Mouse (Mus musculus): ENCODE results near the gene Msto1.
A peak's percentile ranks its signal among the peaks of the same experiment; 100 is the strongest.
"Not testable (repeated sequence)": the region's sequence is repeated elsewhere in the genome, so short reads cannot be mapped to it uniquely, and the experiment has no call there.

The Msto1 gene

GRCm38 (mm10) chr3:88913511-88914383, at the start of gene Msto1:
TSS of gene Msto1 (minus strand) at chr3:88913999.
- DNase-seq = peak; percentile 93 to 96

DNA sequence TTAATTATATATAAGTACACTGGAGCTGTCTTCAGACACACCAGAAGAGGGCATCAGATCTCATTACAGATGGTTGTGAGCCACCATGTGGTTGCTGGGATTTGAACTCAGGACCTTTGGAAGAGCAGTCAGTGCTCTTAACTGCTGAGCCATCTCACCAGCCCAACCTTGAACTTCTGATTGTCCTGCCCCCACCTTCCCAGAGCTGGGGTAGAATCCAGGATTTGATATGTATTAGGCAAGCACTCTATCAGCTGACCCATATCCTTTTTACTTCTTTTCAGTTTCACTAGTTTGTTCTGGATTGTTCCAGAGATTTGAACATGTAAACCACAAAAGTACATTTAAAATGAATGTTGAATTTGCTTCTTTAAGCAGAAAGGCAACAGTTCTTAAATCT, 49.4 kb upstream of the Msto1 start:
- not testable (repeated sequence) for DNase-seq

- DNase-seq = no peak
Measured at GRCm38 (mm10) chr3:88953736-88954135, 39.9 kb upstream of the Msto1 start.

DNA sequence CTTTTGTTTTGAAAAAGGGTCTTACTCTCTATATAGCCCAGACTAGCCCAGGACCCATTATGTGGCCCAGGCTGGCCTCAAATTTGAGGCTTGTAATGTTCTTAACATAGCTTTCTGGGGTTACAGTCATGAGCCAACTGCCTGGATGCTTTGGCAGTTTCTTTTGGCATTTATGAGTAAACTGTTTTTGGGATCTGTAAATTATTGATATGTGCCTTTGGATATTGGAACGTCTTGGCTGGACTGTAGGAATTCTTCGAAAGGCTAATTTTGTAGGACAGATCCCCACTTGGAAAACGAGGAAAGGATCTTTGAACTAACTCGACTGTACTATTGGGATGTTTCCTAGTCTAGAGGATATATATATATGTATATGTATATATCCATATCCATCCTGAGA, 39.4 kb upstream of the Msto1 start:
- DNase-seq = no peak

DNA sequence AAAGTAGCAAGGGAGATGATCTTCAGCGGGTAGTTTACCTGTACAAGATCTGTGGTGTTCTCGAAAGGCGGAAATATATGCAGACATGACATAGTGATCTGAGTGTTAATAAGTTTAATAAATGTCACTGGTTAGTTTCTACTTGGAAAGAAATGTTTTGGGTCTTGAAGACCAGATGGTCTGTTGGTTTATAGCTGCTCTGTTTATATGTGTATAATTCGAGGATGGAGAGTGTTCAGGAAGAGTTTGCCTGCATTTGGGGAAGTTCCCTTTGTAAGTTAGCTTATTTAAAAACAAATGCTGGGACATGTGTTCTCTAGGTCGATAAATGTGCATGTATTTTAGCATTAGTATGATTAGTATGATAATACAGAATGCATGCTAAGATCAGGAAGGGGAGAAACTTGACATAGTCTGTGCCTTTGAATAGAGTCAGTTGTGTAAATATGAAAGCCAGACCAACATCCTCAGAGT, 37.6 kb upstream of the Msto1 start:
- DNase-seq = no peak

DNA sequence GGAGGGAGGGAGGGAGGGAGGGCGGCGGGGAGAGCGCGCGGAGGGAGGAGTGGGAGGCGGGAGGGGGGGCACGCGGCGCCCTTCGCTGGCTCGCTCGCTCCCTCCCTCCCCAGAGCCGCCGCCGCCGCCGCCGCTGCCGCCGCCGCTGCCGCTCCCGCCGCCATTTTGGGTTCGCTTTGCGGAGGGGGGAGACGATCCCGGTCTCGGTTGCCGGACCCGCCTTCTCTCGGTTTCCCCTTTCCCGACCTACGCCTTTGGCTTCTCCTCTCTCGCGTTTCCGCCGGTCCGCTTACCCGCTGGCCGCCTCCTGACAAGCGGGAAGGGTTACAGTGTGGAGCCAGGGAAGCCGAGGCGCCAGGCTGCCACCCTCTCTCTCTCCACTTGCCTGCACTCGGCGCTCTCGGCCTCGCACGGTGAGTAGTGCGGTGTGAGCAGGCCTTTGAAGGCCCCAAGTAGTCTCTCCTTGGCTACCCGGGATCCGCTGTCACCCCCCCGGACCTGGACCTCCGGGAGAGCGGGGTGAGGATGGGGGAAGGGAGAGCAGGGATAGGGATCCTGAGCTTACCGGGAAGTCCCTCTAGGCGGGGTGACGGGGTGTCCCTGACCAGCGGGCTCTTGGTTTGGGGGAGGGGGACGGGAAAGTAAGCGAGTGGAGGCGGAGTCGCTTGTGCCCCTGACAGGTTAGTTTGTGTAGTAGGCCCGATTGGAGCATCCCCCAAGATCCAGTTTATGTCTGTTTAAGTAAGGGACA, 37.0 kb upstream of the Msto1 start, which contains the start of the genes Ash1l and Dap3:
Gene Ash1l, plus strand, starts transcription at position 47 of the 751 bp plus-strand sequence.
Gene Dap3, minus strand, starts transcription at position 606 of the 751 bp plus-strand sequence.
- peak; percentile 80 to 89 for DNase-seq

DNA sequence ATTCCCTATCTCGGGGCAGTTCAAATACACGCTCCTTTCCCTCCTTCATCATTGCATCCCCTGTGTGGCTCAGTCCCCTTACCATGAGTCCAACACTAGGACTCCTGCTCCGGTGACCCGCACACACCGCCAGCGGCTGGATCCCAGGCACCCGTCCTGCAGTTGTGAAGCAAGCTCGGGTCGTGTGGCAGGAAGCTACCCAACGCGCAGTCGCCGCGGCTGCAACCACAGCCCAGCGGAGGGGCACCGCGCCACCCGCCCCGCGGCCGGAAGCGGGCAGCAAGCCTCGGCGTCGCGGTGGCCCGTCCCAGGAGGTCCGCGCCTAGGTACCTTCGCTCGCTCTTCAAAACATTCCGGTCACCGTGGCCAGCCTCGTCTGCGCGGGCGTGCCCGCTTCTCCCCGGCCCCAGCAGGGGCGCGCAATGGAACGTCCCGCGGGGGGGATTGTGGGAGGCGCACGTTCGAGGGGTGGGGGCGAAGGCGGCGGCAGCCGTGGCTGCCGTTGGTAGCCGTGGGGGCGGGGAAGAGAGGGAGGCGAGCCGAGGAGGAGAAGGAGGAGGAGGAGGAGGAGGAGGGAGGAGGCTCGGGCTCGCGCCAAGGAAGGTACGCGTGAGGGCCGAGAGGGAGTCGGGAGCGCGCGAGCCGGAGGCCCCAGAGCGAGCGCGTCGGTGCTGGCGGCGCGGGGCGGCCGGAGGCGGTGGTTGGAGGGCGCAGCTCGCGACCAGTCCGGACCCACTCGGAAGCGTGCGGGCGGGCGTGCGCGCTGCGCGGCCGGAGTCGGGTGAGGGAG, 36.2 kb upstream of the Msto1 start:
- peak; percentile 95 to 96 for DNase-seq

DNA sequence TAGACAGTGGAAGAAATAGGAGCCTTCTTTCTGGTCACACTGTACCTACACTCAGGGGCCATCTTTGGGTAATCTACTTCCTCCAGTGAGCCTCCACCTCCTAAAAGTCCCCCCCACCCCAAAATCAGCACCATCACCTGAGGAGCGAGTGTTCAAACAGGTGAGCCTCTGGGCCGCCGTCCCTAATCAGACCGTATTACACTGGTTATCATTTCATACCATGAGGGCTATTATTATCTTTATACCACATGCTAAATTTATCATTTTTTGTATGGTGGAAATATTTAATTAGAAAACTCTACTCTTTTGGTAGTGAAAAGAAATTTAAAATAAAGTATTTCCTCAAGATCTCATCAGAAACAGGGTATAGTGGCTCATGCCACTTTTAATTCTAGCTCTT, 30.3 kb upstream of the Msto1 start:
- DNase-seq = no peak

DNA sequence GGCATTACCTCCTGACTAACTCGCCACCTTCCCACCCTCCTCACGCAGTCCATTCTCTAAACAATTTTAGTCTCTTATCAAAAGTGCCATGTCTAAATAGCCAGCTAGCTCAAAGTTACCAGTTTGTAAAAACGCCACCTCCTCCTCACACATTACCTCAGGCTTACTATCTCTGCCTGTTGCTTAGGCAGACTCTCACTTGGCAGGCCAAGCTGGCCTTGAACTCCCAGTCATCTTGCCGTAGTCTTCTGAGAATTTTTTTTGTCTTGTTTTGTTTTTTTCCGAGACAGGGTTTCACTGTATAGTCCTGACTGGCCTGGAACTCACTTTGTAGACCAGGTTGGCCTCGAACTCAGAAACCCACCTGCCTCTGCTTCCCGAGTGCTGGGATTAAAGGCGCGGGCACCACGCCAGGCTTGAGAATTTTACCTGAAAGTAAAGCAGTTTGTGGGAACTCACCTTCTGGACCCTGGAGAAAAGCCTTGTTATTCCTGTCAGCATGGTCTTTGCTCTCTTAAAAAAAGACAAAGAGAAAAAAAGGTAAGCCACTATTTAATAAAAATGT, 28.6 kb upstream of the Msto1 start:
- DNase-seq = no peak

DNA sequence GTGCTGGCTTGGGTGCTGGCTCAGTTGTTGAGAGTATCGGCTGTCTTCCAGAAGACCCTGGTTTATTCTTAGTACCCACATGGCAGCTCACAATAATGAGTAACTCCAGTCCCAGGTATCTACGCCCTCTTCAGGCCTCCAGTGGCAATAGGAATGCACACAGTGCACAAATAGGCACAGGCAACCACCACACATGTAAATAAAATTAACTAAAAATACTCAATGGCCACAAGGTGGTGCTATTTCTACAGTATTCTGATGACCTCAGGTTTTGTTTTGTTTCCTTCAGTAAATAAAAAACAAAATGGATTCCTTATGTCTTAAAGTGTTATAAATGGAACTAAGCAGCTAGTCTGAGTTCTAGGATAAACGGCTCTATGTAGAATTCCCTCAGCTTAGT, 25.9 kb upstream of the Msto1 start:
- no peak for DNase-seq

GRCm38 (mm10) chr3:88939071-88939470, 25.3 kb upstream of the Msto1 start:
- DNase-seq = no peak

DNA sequence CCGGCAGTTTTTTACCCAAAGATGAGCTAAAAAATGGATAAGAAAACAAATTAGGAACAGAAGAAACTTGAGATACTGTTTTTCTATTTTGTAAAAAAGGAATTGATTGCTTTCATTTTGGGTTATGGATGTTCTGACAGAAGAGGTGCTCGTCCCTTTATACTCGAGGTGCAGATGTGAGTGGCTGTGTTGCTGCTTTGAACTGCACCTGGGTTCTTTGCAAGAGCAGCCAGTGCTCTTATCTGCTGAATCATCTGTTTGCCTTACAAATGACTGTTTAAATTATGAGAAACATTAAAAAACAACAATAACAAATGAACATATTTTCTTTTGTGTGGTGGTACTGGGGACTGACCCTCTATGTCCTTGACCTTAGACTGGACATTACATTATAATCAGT, 15.7 kb upstream of the Msto1 start:
- DNase-seq = no peak

DNA sequence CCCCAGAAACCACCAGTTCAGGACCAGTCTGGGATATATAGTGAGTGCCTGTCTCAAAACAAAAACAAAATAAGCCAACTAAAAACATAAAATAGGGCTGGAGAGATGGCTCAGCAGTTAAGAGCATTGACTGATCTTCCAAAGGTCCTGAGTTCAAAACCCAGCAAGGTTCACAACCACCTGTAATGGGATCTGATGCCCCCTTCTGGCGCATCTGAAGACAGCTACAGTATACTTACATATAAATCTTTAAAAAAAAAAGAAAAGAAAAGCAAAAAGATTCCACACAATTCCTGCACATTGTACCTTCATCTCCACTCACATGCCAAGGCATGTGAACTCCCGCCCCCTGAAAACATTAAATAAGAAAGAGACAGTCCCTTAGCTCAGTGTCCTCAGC, 11.9 kb upstream of the Msto1 start:
- DNase-seq = no peak

DNA sequence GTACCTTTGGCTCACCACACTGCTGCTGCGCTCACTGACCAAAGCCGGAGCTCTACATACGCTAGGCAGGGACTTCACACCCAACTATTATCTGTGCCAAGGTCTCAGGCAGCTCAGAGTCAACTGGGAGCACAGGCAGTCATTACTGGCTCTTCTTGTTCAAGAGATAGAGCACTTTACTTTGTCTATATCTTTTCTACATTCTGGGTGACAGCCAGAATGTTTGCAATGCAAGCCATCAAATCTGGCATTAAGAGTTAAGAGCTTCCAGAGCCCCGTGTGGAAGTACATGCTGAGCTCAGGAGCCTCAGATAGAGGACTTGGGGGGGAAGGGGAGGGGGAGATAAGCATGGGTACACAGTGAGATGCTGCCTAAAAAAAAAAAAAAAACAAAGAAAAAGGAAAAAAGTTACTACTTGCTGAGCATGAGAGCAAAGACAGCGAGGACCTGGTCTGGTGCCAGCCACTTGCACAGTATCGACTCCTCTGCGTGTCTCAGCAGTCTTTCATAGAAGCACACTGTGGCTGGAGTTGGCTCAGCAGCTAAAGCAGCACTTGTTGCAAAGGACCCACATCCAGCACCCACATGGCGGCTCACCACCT, 10.3 kb upstream of the Msto1 start:
- DNase-seq = no peak

- no peak for DNase-seq
Measured at GRCm38 (mm10) chr3:88921411-88921810, 7.6 kb upstream of the Msto1 start.

DNA sequence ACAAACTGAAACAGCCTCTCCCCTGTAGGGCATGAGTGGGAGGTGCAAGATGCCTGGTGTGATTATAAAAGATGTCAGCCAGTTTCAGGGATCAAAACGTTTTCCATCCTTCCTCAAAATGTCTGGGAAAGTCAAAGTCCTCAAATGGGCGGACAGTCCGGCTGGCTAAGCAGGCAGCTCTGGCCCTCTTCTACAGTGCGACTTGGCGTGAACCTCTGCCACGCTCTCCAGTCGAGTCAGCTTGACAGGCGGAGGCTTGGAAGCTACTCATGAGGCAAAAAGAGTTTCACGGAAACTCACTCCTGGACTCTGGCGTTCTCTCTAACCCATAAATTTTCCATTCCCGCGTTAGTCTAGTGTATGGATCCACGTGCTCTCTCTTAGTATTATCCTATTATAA, 5.2 kb upstream of the Msto1 start:
- peak; percentile 28 to 46 for DNase-seq

GRCm38 (mm10) chr3:88914384-88914810, 598 bp upstream of the Msto1 start:
- DNase-seq = no peak

- no peak for DNase-seq
Measured at GRCm38 (mm10) chr3:88912585-88912984, 1.2 kb downstream of the Msto1 start.

GRCm38 (mm10) chr3:88906393-88907159, 7.2 kb downstream of the Msto1 start:
- no peak for DNase-seq

DNA sequence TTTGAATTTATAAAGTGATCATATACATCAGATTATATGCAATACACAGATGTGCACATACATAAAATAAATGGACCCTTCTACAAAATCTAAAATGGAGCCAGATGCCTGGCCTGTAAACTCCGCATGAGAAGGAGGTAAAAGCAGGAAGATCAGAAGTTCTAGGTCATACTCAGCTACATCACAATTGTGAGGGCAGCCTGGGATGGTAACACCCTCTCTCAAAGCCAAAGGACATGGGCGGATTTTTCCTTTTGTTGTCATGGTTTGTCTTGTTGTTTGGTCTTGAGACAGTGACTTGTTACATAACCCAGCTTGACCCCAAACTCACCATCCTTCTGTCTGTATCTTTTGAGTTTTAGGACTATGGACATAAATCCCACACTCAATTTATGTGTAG, 8.1 kb downstream of the Msto1 start:
- no peak for DNase-seq

- DNase-seq = no peak
Measured at GRCm38 (mm10) chr3:88905209-88905608, 8.6 kb downstream of the Msto1 start.
